Mouse (Mus musculus): ENCODE data around the gene Dmrtc2. TPM values are rescaled to one million over a fixed set of nuclear protein-coding genes. Genes with fewer than 3 reads are reported as not detected.

The Dmrtc2 gene
- polyA plus RNA-seq, 1 experiment from 2014 or later: not detected

GRCm38 (mm10) chr7:24904070-24904483, 34.2 kb downstream of the Dmrtc2 start:
- WGBS: 1% methylated on average over 30 of the region's 30 CpGs
- H3K4me3 ChIP-seq: peak overlapping the region; percentile 60

GRCm38 (mm10) chr7:24904936-24905335, 35.1 kb downstream of the Dmrtc2 start:
- Histone ChIP-seq H3K9ac (peak overlapping the region; percentile 75), H3K4me1 (peaks cover 49% of the 10 kb centered on the region), H3K27ac (peak overlapping the region; percentile 81; the same call in 1 of the 2 replicates), H3K36me3 (peaks cover 14% of the 10 kb centered on the region; the same call in 1 of the 2 replicates), H3K27me3 (no peaks in the 10 kb centered on the region), H3K4me2 (peak overlapping the region; percentile 81), H3K4me3 (peak overlapping the region; percentile 60), H3K9me3 (no peaks in the 10 kb centered on the region)
- WGBS: 11% methylated on average over 3 of the region's 3 CpGs
- no peak for ATAC-seq (ENCODE audit: borderline replicate concordance, extremely low read depth, low FRiP score, low TSS enrichment)

More at GRCm38 (mm10) chr7:24904070-24904483, 34.2 kb downstream of the Dmrtc2 start:
- H3K36me3 ChIP-seq: peaks cover 8% of the 10 kb centered on the region; the same call in 1 of the 2 replicates
- H3K4me2 ChIP-seq: peak overlapping the region; percentile 81
- no peaks in the 10 kb centered on the region for H3K27me3 ChIP-seq
- ATAC-seq (ENCODE audit: borderline replicate concordance, extremely low read depth, low FRiP score, low TSS enrichment): peak; percentile 96
- H3K9ac ChIP-seq: peak overlapping the region; percentile 75
- H3K9me3 ChIP-seq: no peaks in the 10 kb centered on the region
- peaks cover 49% of the 10 kb centered on the region for H3K4me1 ChIP-seq
- peak overlapping the region; percentile 89 for H3K27ac ChIP-seq

- H3K9ac ChIP-seq: no peak overlapping the region
These were observed 36.7 kb downstream of the Dmrtc2 start for GRCm38 (mm10) chr7:24906551-24906950.

GRCm38 (mm10) chr7:24907211-24907748, 37.4 kb downstream of the Dmrtc2 start:
- Histone ChIP-seq H3K27ac (peak overlapping the region; percentile 46), H3K9me3 (no peaks in the 10 kb centered on the region), H3K27me3 (no peaks in the 10 kb centered on the region), H3K36me3 (peaks cover 32% of the 10 kb centered on the region; the same call in 1 of the 2 replicates), H3K4me1 (peaks cover 43% of the 10 kb centered on the region), H3K9ac (no peak overlapping the region; the same call in 1 of the 2 replicates), H3K4me3 (peak overlapping the region; percentile 16), H3K4me2 (peak overlapping the region; percentile 41)
- WGBS: 26% methylated on average over 13 of the region's 13 CpGs
- no peak for ATAC-seq (ENCODE audit: borderline replicate concordance, extremely low read depth, low FRiP score, low TSS enrichment)

More at GRCm38 (mm10) chr7:24906551-24906950, 36.7 kb downstream of the Dmrtc2 start:
- Histone ChIP-seq H3K27me3 (no peaks in the 10 kb centered on the region), H3K27ac (peak overlapping the region; percentile 46; the same call in 1 of the 2 replicates), H3K36me3 (peaks cover 25% of the 10 kb centered on the region; the same call in 1 of the 2 replicates), H3K4me1 (peaks cover 49% of the 10 kb centered on the region), H3K4me2 (peak overlapping the region; percentile 41), H3K9me3 (no peaks in the 10 kb centered on the region), H3K4me3 (no peak overlapping the region)
- ATAC-seq (ENCODE audit: borderline replicate concordance, extremely low read depth, low FRiP score, low TSS enrichment): no peak
- WGBS: 19% methylated on average over 6 of the region's 6 CpGs

GRCm38 (mm10) chr7:24912480-24912879, 42.6 kb downstream of the Dmrtc2 start:
- H3K9me3 ChIP-seq: no peaks in the 10 kb centered on the region
- peaks cover 55% of the 10 kb centered on the region for H3K36me3 ChIP-seq
- no peak overlapping the region for H3K4me2 ChIP-seq
- H3K9ac ChIP-seq: no peak overlapping the region
- no peaks in the 10 kb centered on the region for H3K27me3 ChIP-seq
- 92% methylated on average over 14 of the region's 14 CpGs for WGBS
- no peak overlapping the region for H3K4me3 ChIP-seq
- H3K27ac ChIP-seq: no peak overlapping the region
- ATAC-seq (ENCODE audit: borderline replicate concordance, extremely low read depth, low FRiP score, low TSS enrichment): no peak
- H3K4me1 ChIP-seq: peaks cover 6% of the 10 kb centered on the region

GRCm38 (mm10) chr7:24918763-24919323, 49.0 kb downstream of the Dmrtc2 start:
- no peak overlapping the region for H3K4me2 ChIP-seq
- WGBS: 88% methylated on average over 20 of the region's 20 CpGs

GRCm38 (mm10) chr7:24919728-24920127, 49.9 kb downstream of the Dmrtc2 start:
- no peaks in the 10 kb centered on the region for H3K4me1 ChIP-seq
- H3K27ac ChIP-seq: no peak overlapping the region
- H3K9me3 ChIP-seq: no peaks in the 10 kb centered on the region
- WGBS: 85% methylated on average over 9 of the region's 9 CpGs
- no peak overlapping the region for H3K4me3 ChIP-seq
- H3K36me3 ChIP-seq: peaks cover 78% of the 10 kb centered on the region
- no peak overlapping the region for H3K9ac ChIP-seq
- ATAC-seq (ENCODE audit: borderline replicate concordance, extremely low read depth, low FRiP score, low TSS enrichment): no peak
- H3K4me2 ChIP-seq: no peak overlapping the region
- H3K27me3 ChIP-seq: no peaks in the 10 kb centered on the region

More at GRCm38 (mm10) chr7:24918763-24919323, 49.0 kb downstream of the Dmrtc2 start:
- ATAC-seq (ENCODE audit: borderline replicate concordance, extremely low read depth, low FRiP score, low TSS enrichment): peak; percentile 49
- H3K9ac ChIP-seq: no peak overlapping the region
- H3K4me3 ChIP-seq: no peak overlapping the region
- no peaks in the 10 kb centered on the region for H3K27me3 ChIP-seq
- no peaks in the 10 kb centered on the region for H3K4me1 ChIP-seq
- no peaks in the 10 kb centered on the region for H3K9me3 ChIP-seq
- H3K36me3 ChIP-seq: peaks cover 69% of the 10 kb centered on the region
- H3K27ac ChIP-seq: no peak overlapping the region

Other genes starting within 250 kb of the Dmrtc2 start
- 0.18 and 0.40 TPM in 2 replicates for gene Lypd3, start 233.5 kb upstream of the Dmrtc2 start, polyA plus RNA-seq (2015; fragmentation: Nextera tagmentation; extraction: Ambion mirVana)
- not detected in 2 replicates for gene Tex101, start 193.4 kb upstream of the Dmrtc2 start, polyA plus RNA-seq (2015; fragmentation: Nextera tagmentation; extraction: Ambion mirVana)
- gene BC049730, start 160.8 kb upstream of the Dmrtc2 start, polyA plus RNA-seq (2015; fragmentation: Nextera tagmentation; extraction: Ambion mirVana): not detected in 2 replicates
- not detected in 2 replicates for gene Gm4763, start 143.1 kb upstream of the Dmrtc2 start, polyA plus RNA-seq (2015; fragmentation: Nextera tagmentation; extraction: Ambion mirVana)
- 0.73 and 0.75 TPM in 2 replicates for gene Cd177, start 109.7 kb upstream of the Dmrtc2 start, polyA plus RNA-seq (2015; fragmentation: Nextera tagmentation; extraction: Ambion mirVana)
- 0.15 TPM in 1 of 2 replicates, not detected in the other for gene Ceacam10, start 92.9 kb upstream of the Dmrtc2 start, polyA plus RNA-seq (2015; fragmentation: Nextera tagmentation; extraction: Ambion mirVana)
- 14.1 and 18.4 TPM in 2 replicates for gene Gm9844, start 7.8 kb upstream of the Dmrtc2 start, polyA plus RNA-seq (2015; fragmentation: Nextera tagmentation; extraction: Ambion mirVana)
- gene Lypd4, start 116 bp upstream of the Dmrtc2 start, polyA plus RNA-seq (2015; fragmentation: Nextera tagmentation; extraction: Ambion mirVana): not detected in 2 replicates
- 2,408 and 2,762 TPM in 2 replicates for gene Rps19, start 14.3 kb downstream of the Dmrtc2 start, polyA plus RNA-seq (2015; fragmentation: Nextera tagmentation; extraction: Ambion mirVana)
- 0.25 and 0.52 TPM in 2 replicates for gene Cd79a, start 27.3 kb downstream of the Dmrtc2 start, polyA plus RNA-seq (2015; fragmentation: Nextera tagmentation; extraction: Ambion mirVana)
- gene Arhgef1, start 32.9 kb downstream of the Dmrtc2 start, polyA plus RNA-seq (2015; fragmentation: Nextera tagmentation; extraction: Ambion mirVana): 115 and 128 TPM in 2 replicates
- gene Gm4881, start 74.4 kb downstream of the Dmrtc2 start, polyA plus RNA-seq (2015; fragmentation: Nextera tagmentation; extraction: Ambion mirVana): not detected in 2 replicates
- 154 and 156 TPM in 2 replicates for gene Rabac1, start 102.7 kb downstream of the Dmrtc2 start, polyA plus RNA-seq (2015; fragmentation: Nextera tagmentation; extraction: Ambion mirVana)
- gene Atp1a3, start 135.9 kb downstream of the Dmrtc2 start, polyA plus RNA-seq (2015; fragmentation: Nextera tagmentation; extraction: Ambion mirVana): 0.84 and 1.3 TPM in 2 replicates
- gene Grik5, start 202.3 kb downstream of the Dmrtc2 start, polyA plus RNA-seq (2015; fragmentation: Nextera tagmentation; extraction: Ambion mirVana): 3.8 and 4.2 TPM in 2 replicates
- 29.8 and 30.4 TPM in 2 replicates for gene Zfp574, start 202.5 kb downstream of the Dmrtc2 start, polyA plus RNA-seq (2015; fragmentation: Nextera tagmentation; extraction: Ambion mirVana)